Mouse (Mus musculus) left cerebral cortex, postnatal 36 days (tissue): Measurements from ENCODE around the gene Bves. TPM values are rescaled to one million over a fixed set of nuclear protein-coding genes. Genes with fewer than 3 reads are reported as not detected.
A peak's percentile ranks its signal among the peaks of the same experiment; 100 is the strongest.
"Not testable (repeated sequence)": the region's sequence is repeated elsewhere in the genome, so short reads cannot be mapped to it uniquely, and the experiment has no call there.

Source experiments
- DNase-seq, 2 experiments: peaks; one replicate each; pipeline ENCODE4 v3.0.0; 2021 to 2022; ENCODE audit warnings: low spot score in 2 of 2, mixed read lengths in 1 of 2
- intact Hi-C: fragments of 180-260 bp; cut with DNase I; formaldehyde crosslinking; loops from one replicate; pipeline ENCODE4 v1.15.1; 2025
- total RNA-seq, 2 experiments: library from RNA; stranded (reverse); gene quantifications; 2 replicates each; pipeline ENCODE4 v1.2.3; 2021

The Bves gene
- 1 to 10 TPM in 1 of 2 experiments, under 1 TPM in 1; 0.47 to 1.2 TPM for total RNA-seq

GRCm38 (mm10) chr10:45335434-45336422 lies at the start of gene Bves:
Gene Bves, plus strand, starts transcription at chr10:45335772.
- intact Hi-C loops = no loop called here
- peak; percentile 20 to 24 for DNase-seq

- no peak for DNase-seq
- intact Hi-C loops = no loop called here
Observed at GRCm38 (mm10) chr10:45288351-45288750, 47.2 kb upstream of the Bves start.

- DNase-seq = peak in 1 of 2 experiments; percentile 11
- intact Hi-C loops = no loop called here
Observed at GRCm38 (mm10) chr10:45289218-45290105, 46.1 kb upstream of the Bves start.

- intact Hi-C loops = no loop called here
- no peak for DNase-seq
Observed at GRCm38 (mm10) chr10:45290618-45291017, 45.0 kb upstream of the Bves start.

- intact Hi-C loops, DNase-seq: not testable (repeated sequence)
Observed at GRCm38 (mm10) chr10:45292159-45292558, 43.4 kb upstream of the Bves start.

GRCm38 (mm10) chr10:45295093-45295492 lies 40.5 kb upstream of the Bves start:
- no peak for DNase-seq
- intact Hi-C loops = no loop called here

GRCm38 (mm10) chr10:45298503-45298902 lies 37.1 kb upstream of the Bves start:
- no peak for DNase-seq
- intact Hi-C loops = no loop called here

- no peak for DNase-seq
- intact Hi-C loops = no loop called here
Observed at GRCm38 (mm10) chr10:45299509-45299908, 36.1 kb upstream of the Bves start.

- intact Hi-C loops = no loop called here
- DNase-seq = no peak
Observed at GRCm38 (mm10) chr10:45303315-45304036, 32.1 kb upstream of the Bves start.

GRCm38 (mm10) chr10:45305173-45305572 lies 30.4 kb upstream of the Bves start:
- intact Hi-C loops = no loop called here
- DNase-seq = no peak

- intact Hi-C loops = no loop called here
- no peak for DNase-seq
Observed at GRCm38 (mm10) chr10:45311129-45311528, 24.4 kb upstream of the Bves start.

GRCm38 (mm10) chr10:45311624-45312023 lies 23.9 kb upstream of the Bves start:
- intact Hi-C loops = no loop called here
- DNase-seq = no peak

GRCm38 (mm10) chr10:45314865-45315264 lies 20.7 kb upstream of the Bves start:
- intact Hi-C loops = no loop called here
- no peak for DNase-seq

GRCm38 (mm10) chr10:45318922-45319321 lies 16.6 kb upstream of the Bves start:
- intact Hi-C loops = no loop called here
- DNase-seq = no peak

GRCm38 (mm10) chr10:45320296-45320695 lies 15.3 kb upstream of the Bves start:
- intact Hi-C loops = no loop called here
- no peak for DNase-seq

- intact Hi-C loops = no loop called here
- no peak for DNase-seq
Observed at GRCm38 (mm10) chr10:45324159-45324558, 11.4 kb upstream of the Bves start.

GRCm38 (mm10) chr10:45328196-45329000 lies 7.2 kb upstream of the Bves start:
- intact Hi-C loops = no loop called here
- no peak for DNase-seq

- DNase-seq = no peak
- intact Hi-C loops = no loop called here
Observed at GRCm38 (mm10) chr10:45334925-45335324, 647 bp upstream of the Bves start.

GRCm38 (mm10) chr10:45339106-45339505 lies 3.5 kb downstream of the Bves start:
- no peak for DNase-seq
- intact Hi-C loops = no loop called here
